Mouse (Mus musculus) hindbrain, embryonic 14.5 days (tissue): Measurements from ENCODE around the gene Grhpr. TPM values are rescaled to one million over a fixed set of nuclear protein-coding genes. Genes with fewer than 3 reads are reported as not detected.
A peak's percentile ranks its signal among the peaks of the same experiment; 100 is the strongest.
"Not testable (repeated sequence)": the region's sequence is repeated elsewhere in the genome, so short reads cannot be mapped to it uniquely, and the experiment has no call there.

Source experiments
- ATAC-seq: fragments of 200-750 bp; cut with Nextera tagmentation; 2 replicates; pipeline ENCODE4 v1.8.0; 2017; ENCODE audit warnings: moderate number of reproducible peaks, mild to moderate bottlenecking, moderate TSS enrichment, moderate library complexity; ENCODE audit not compliant: low FRiP score
- DNase-seq: peaks from one replicate; pipeline ENCODE4 v3.0.0-alpha.2; 2015; ENCODE audit warnings: low spot score
- H3K27ac ChIP-seq: fragments of 300-500 bp; sonication (generic); 2 replicates; pipeline ENCODE4 v1.5.1; 2014; ENCODE audit warnings: mild to moderate bottlenecking, moderate library complexity
- H3K27me3 ChIP-seq: fragments of 300-500 bp; sonication (generic); 2 replicates; pipeline ENCODE4 v1.6.1; 2014; ENCODE audit warnings: mild to moderate bottlenecking, low read length, mixed read lengths; ENCODE audit not compliant: control insufficient read depth, insufficient read depth
- H3K36me3 ChIP-seq: fragments of 300-500 bp; sonication (generic); replicated peaks from 2 replicates; pipeline ENCODE4 v1.6.1; 2014; ENCODE audit not compliant: control insufficient read depth, insufficient read depth
- H3K4me1 ChIP-seq: fragments of 300-500 bp; sonication (generic); replicated peaks from 2 replicates; pipeline ENCODE4 v1.6.1; 2014; ENCODE audit warnings: antibody characterized with exemption, low read length, mixed read lengths; ENCODE audit not compliant: control insufficient read depth, insufficient read depth
- H3K4me2 ChIP-seq: fragments of 300-500 bp; sonication (generic); replicated peaks from 2 replicates; pipeline ENCODE4 v1.6.1; 2014; ENCODE audit warnings: mild to moderate bottlenecking, moderate library complexity
- H3K4me3 ChIP-seq: fragments of 300-500 bp; sonication (generic); replicated peaks from 2 replicates; pipeline ENCODE4 v1.5.1; 2014; ENCODE audit warnings: mild to moderate bottlenecking, low read length
- H3K9ac ChIP-seq: fragments of 300-500 bp; sonication (generic); 2 replicates; pipeline ENCODE4 v1.6.1; 2014
- H3K9me3 ChIP-seq: fragments of 300-500 bp; sonication (generic); 2 replicates; pipeline ENCODE4 v1.6.1; 2016; ENCODE audit warnings: low read length; ENCODE audit not compliant: control insufficient read depth
- WGBS: fragments of 180-500 bp; shearing (Covaris S2); extraction: QIAGEN DNeasy Blood & Tissue Kit; methylation state at CpG from one replicate; pipeline ENCODE4 v1.1.7; 2014; 5-methylcytosine and 5-hydroxymethylcytosine counted together
- polyA plus RNA-seq: library from polyadenylated mRNA; unstranded; fragments of >200 nt; fragmentation: Nextera tagmentation; extraction: Ambion mirVana; gene quantifications from 2 replicates; pipeline ENCODE4 v1.2.1, GENCODE M21; 2014

Gene Grhpr
- polyA plus RNA-seq, 1 experiment from 2014 or later: 28.5 TPM

DNA sequence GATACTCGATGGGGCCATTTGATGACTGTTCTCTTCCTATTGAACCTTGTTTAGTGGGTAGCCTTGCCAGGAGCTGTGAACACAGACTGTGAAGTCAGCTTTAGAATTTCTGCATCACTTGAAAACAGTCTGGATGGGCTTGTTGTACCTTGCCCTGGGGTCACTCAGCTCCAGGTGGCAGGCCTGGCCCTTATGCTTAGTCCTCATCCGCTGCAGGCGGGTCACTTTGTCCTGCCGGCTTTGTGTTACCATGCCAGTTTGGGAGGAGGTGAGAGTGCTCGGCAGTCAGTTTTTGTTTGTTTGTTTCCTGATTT is 736 bp downstream of the Grhpr start:
- peaks cover 16% of the 10 kb centered on the region for H3K4me1 ChIP-seq
- DNase-seq (no peak), ATAC-seq (no peak)
- peak overlapping the region; percentile 93 for H3K4me2 ChIP-seq
- no peaks in the 10 kb centered on the region for H3K36me3 ChIP-seq
- no peaks in the 10 kb centered on the region for H3K9me3 ChIP-seq
- H3K27ac ChIP-seq: 0 out of 2 replicates have a peak overlapping the region, but pooled peaks have one; percentile 47
- no peaks in the 10 kb centered on the region for H3K27me3 ChIP-seq
- H3K4me3 ChIP-seq: peak overlapping the region; percentile 55
- peak overlapping the region; percentile 80 for H3K9ac ChIP-seq
- whole genome bisulfite sequencing: 25% methylated on average over 5 of the region's 5 CpGs

DNA sequence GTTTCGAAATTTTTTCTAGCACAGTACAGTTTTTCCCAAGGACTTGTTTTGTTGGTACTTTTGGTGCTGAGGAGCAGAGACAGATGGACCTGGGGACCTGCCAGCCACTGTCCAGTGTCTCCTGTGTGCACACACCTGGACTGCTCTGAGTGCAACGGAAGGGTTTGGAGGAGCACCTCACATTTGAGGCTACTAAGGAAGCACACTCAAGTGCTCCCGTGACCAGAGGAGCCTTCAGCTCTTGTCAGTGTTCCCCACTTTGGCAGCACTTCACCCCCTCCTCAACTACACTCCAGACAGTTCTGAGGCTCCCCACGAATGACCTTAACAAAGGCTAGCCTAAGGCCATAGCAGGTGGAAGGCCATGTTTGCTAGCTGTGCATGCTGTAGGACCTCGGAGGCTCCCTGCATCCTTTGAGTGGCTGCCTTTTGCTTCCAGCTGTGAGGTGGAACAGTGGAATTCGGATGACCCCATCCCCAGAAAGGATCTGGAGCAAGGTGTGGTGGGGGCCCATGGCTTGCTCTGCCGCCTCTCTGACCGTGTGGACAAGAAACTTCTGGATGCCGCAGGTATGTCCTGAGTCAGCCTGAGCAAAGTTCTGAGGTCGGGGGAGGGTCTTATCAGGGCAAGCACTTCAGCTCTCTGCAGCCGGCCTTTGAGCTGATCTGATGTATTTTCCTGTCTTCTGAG is 1.4 kb downstream of the Grhpr start:
- ATAC-seq: no peak
- H3K27ac ChIP-seq: no peak overlapping the region
- whole genome bisulfite sequencing: 79% methylated on average over 11 of the region's 11 CpGs
- no peak for DNase-seq
- H3K4me3 ChIP-seq: no peak overlapping the region
- H3K4me1 ChIP-seq: peaks cover 16% of the 10 kb centered on the region
- peak overlapping the region; percentile 93; the same call in 1 of the 2 replicates for H3K4me2 ChIP-seq
- no peak overlapping the region for H3K9ac ChIP-seq
- H3K27me3 ChIP-seq: no peaks in the 10 kb centered on the region
- H3K36me3 ChIP-seq: peaks cover under 1% of the 10 kb centered on the region; the same call in 1 of the 2 replicates
- H3K9me3 ChIP-seq: no peaks in the 10 kb centered on the region

DNA sequence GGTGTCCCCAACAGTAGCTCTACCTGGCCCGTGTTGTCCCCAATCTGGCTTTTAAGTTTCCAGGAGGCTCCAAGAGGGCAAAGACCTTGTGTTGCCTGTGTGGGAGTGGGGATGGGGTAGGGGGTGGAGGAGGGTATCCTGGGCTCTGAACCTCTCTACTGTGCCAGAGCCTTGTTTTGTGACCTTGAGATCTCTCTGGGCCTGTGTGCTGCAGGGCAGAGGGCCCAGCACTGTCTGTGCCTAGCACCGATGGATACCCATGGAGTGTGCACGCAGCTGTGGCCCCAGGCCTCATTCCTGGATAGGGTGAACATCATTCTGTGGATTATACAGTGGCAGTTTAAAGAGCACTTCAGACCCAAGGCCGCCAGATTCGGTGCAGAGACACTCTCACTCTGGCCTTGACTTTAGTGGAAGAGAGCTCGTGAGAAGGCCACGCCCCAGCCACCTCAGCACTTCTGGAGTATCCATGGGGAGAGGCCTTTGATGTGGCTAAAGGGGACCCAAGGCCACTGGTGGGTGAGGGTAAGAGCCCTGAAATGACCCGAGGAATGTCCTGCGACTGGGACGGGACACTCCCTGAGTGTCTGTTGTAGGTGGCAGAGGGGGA is 2.0 kb downstream of the Grhpr start:
- Histone ChIP-seq H3K9ac (no peak overlapping the region), H3K27ac (no peak overlapping the region), H3K27me3 (no peaks in the 10 kb centered on the region), H3K4me2 (no peak overlapping the region), H3K36me3 (peaks cover 5% of the 10 kb centered on the region; the same call in 1 of the 2 replicates), H3K4me3 (no peak overlapping the region), H3K4me1 (peaks cover 16% of the 10 kb centered on the region), H3K9me3 (no peaks in the 10 kb centered on the region)
- no peak for ATAC-seq
- no peak for DNase-seq
- 92% methylated on average over 10 of the region's 10 CpGs for WGBS

DNA sequence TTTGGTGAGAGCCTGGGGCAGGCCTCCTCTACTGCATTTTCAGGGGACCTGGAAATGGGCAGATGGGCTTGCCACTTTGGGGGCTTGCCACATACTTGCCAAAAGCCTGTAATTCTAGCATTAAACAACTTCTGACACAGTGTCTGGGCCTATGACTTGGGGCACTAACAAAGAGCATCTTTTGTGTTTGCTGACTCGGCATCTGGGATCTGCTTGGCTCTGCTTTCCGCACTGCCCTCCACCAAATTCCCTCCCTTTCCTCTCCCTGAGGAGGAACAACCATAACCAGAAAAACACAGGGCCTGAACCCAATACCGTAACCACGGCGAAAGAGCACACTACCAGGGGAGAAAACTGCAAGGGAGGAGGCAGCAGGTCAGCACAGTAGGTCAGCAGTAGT is 9.4 kb downstream of the Grhpr start:
- WGBS: 89% methylated on average over 5 of the region's 5 CpGs
- H3K27me3 ChIP-seq: no peaks in the 10 kb centered on the region
- no peak overlapping the region for H3K4me2 ChIP-seq
- peaks cover 48% of the 10 kb centered on the region for H3K36me3 ChIP-seq
- DNase-seq (no peak), ATAC-seq (no peak)
- no peaks in the 10 kb centered on the region for H3K9me3 ChIP-seq
- H3K27ac ChIP-seq: no peak overlapping the region
- no peak overlapping the region for H3K9ac ChIP-seq
- no peak overlapping the region for H3K4me3 ChIP-seq
- H3K4me1 ChIP-seq: no peaks in the 10 kb centered on the region

DNA sequence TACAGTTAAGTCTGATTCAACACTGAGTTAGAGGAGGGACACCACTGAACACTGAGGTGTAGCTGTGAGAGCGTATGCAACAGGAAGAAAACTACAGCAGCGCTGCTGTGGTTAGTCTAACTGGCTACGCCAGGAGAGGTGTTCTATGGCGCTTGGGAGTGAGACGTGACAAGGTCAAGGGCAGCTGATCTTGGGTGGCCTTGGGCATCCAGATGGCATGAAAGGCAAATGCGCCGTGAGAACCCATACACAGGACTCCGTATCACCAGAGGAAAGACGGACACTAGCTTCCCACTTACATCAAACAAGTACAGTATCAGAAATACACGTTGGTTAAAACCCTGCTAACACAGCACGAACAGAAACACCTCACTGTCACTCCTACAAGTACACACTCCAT is 11.1 kb downstream of the Grhpr start:
- not testable (repeated sequence) for ATAC-seq, H3K9ac ChIP-seq, H3K27ac ChIP-seq, H3K27me3 ChIP-seq, H3K9me3 ChIP-seq, H3K4me2 ChIP-seq, H3K4me1 ChIP-seq, DNase-seq, H3K4me3 ChIP-seq
- 95% methylated on average over 11 of the region's 11 CpGs for WGBS
- H3K36me3 ChIP-seq: peaks cover 48% of the 10 kb centered on the region

DNA sequence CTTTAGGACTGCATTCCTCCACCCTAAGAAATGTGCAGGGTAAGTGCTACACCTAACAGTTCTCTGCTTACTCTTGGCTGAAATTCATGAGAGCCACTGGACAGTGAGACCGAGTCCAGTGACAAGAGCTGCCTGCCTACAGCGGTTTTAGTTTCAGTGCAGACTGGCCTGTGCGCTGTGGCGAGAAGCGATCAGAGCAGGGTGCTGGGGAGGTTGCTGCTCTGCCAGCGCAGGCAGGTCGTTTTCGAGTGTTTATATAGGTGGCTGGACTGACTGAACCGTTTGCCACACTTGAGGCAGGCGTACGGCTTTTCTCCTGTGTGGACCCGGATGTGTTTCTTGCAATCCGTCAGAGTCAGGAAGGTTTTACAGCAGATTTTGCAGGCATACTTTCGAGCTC is 12.0 kb downstream of the Grhpr start:
- DNase-seq, H3K27ac ChIP-seq, H3K9ac ChIP-seq, H3K9me3 ChIP-seq, H3K27me3 ChIP-seq, ATAC-seq, H3K4me2 ChIP-seq, H3K4me3 ChIP-seq, H3K4me1 ChIP-seq: not testable (repeated sequence)
- WGBS: 91% methylated on average over 13 of the region's 14 CpGs
- peaks cover 43% of the 10 kb centered on the region for H3K36me3 ChIP-seq

DNA sequence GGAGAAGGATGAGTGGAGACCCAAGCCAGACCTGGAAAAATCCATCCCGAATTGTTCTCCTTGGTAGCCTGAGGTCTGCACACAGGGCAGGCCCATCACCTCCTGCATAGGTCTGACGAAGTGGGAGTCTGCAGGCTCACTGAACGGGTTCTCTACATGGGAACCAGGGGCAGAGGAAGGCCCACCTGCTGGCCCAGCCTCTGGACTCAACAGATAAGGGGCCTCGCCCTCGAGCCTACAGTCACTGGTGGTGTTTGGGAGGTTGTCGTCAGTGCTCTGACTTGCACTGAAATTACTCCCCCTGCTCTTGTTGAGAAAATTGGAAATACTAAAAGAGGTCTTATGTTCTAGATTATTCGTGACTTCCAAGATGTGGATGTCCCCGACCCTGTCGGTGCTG is 12.7 kb downstream of the Grhpr start:
- H3K36me3 ChIP-seq: peaks cover 43% of the 10 kb centered on the region
- H3K4me2 ChIP-seq: no peak overlapping the region

DNA sequence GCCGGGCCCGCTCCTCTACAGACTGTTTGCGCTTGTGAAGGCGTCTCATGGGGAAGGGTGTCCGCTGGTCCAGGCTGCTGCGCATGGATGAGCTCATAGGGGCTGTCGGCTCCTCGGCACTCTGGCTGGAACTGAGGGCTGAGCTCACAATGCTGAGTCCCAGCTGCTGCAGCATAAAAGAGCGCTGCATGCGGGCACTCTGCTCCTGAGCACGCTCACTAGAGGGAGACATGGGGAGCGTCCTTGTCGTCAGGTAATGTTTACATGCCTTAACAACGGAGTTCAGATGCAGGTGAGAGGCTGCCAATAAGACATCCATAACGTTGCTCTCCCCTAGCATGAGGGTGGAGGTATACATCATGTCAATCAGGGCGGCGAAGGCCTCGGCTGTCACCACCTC is 13.6 kb downstream of the Grhpr start:
- no peak overlapping the region for H3K4me2 ChIP-seq
- no peaks in the 10 kb centered on the region for H3K27me3 ChIP-seq
- H3K9ac ChIP-seq: no peak overlapping the region
- H3K27ac ChIP-seq: no peak overlapping the region
- no peaks in the 10 kb centered on the region for H3K9me3 ChIP-seq
- 84% methylated on average over 18 of the region's 18 CpGs for WGBS
- H3K4me1 ChIP-seq: no peaks in the 10 kb centered on the region
- H3K36me3 ChIP-seq: peaks cover 37% of the 10 kb centered on the region
- DNase-seq: no peak
- no peak overlapping the region for H3K4me3 ChIP-seq
- no peak for ATAC-seq

More for the DNA sequence above, 12.7 kb downstream of the Grhpr start:
- H3K27me3 ChIP-seq: no peaks in the 10 kb centered on the region
- H3K9ac ChIP-seq: no peak overlapping the region
- H3K4me1 ChIP-seq: no peaks in the 10 kb centered on the region
- no peak for ATAC-seq
- H3K9me3 ChIP-seq: no peaks in the 10 kb centered on the region
- no peak overlapping the region for H3K4me3 ChIP-seq
- H3K27ac ChIP-seq: no peak overlapping the region
- DNase-seq: no peak
- WGBS: 94% methylated on average over 9 of the region's 9 CpGs

DNA sequence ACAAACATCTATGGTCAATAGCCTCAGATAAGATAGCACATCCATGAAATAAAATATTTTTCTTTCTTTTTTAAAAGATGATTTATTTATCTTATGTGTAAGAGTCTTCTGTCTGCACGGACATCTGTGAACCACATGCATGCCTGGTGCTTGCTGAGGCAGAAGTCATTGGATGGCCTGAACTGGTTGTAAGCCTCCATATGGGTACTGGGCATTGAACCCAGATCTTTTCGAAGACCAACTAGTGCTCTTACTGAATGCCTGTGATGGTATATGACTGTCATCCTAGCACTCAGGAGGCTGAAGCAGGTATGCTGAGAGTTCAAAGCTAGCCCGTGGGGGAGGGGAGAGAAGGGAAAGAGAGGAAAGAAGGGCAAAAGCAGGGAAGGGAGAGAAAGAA is 16.9 kb downstream of the Grhpr start:
- H3K36me3 ChIP-seq: peaks cover 17% of the 10 kb centered on the region
- no peak overlapping the region for H3K4me3 ChIP-seq
- H3K4me2 ChIP-seq: no peak overlapping the region
- H3K9ac ChIP-seq: no peak overlapping the region
- DNase-seq: no peak
- H3K27me3 ChIP-seq: no peaks in the 10 kb centered on the region
- 72% methylated on average over 3 of the region's 3 CpGs for WGBS
- no peaks in the 10 kb centered on the region for H3K9me3 ChIP-seq
- H3K4me1 ChIP-seq: no peaks in the 10 kb centered on the region
- ATAC-seq: no peak
- H3K27ac ChIP-seq: no peak overlapping the region
